Mouse (Mus musculus) CH12.LX (cell line): ENCODE measurements at regions not wholly inside any gene's neighbourhood (a gene's known extent, or its start where the extent isn't known, plus 50 kb on each side); places are given as distances from the start of the nearest gene placed in this dataset.

Experiments
- CTCF ChIP-seq, 2 experiments: IDR thresholded peaks in 1 of 2; conservative IDR thresholded peaks in 1 of 2; 2 replicates each; pipeline ENCODE4 v1.5.1; 2011 to 2012; ENCODE audit warnings: low read depth in 2 of 2, low read length in 2 of 2, improper control_type of control experiment in 1 of 2, inconsistent platforms in 1 of 2, mild to moderate bottlenecking in 1 of 2, moderate library complexity in 1 of 2
- JUND ChIP-seq: conservative IDR thresholded peaks from 2 replicates; pipeline ENCODE4 v1.6.1; 2011; ENCODE audit warnings: low read depth, low read length, improper control_type of control experiment
- NELFE ChIP-seq: IDR thresholded peaks from 2 replicates; pipeline ENCODE4 v1.6.1; 2011; ENCODE audit warnings: low read depth, low read length, improper control_type of control experiment
- POLR2A ChIP-seq: IDR thresholded peaks from 2 replicates; pipeline ENCODE4 v1.6.1; 2011; ENCODE audit warnings: low read depth, mild to moderate bottlenecking, improper control_type of control experiment, low read length
- POLR2AphosphoS2 ChIP-seq: IDR thresholded peaks from 2 replicates; pipeline ENCODE4 v1.6.1; 2011; ENCODE audit warnings: low read depth, low read length, improper control_type of control experiment
- SMC3 ChIP-seq: IDR thresholded peaks from 2 replicates; pipeline ENCODE4 v1.6.1; 2011; ENCODE audit warnings: low read depth, low read length, improper control_type of control experiment
- TBP ChIP-seq: conservative IDR thresholded peaks from 2 replicates; pipeline ENCODE4 v1.6.1; 2011; ENCODE audit warnings: low read depth, low read length, improper control_type of control experiment
- ZNF384 ChIP-seq: IDR thresholded peaks from 2 replicates; pipeline ENCODE4 v1.6.1; 2012; ENCODE audit warnings: low read depth, low read length, improper control_type of control experiment, inconsistent platforms

- TF ChIP-seq POLR2A (no peak), NELFE (no peak), TBP (no peak), SMC3 (no peak), CTCF (conservative IDR thresholded peaks at IDR 0.05 in 1 of 2, IDR thresholded peaks at IDR 0.05 in 1 of 2; ENCODE audit: low read depth in 2 of 2, low read length in 2 of 2) (no peak), ZNF384 (no peak), JUND (no peak), POLR2AphosphoS2 (no peak)
These were observed 701.4 kb upstream of the Tmpo start for GRCm38 (mm10) chr10:91882481-91882880.
